Mouse (Mus musculus) left cerebral cortex, adult 9 months (tissue): ENCODE data around the gene Psg20.
"Not testable (repeated sequence)": the region's sequence is repeated elsewhere in the genome, so short reads cannot be mapped to it uniquely, and the experiment has no call there.

Source experiments
- DNase-seq, 2 experiments: peaks; one replicate each; pipeline ENCODE4 v3.0.0; 2022; ENCODE audit warnings: low spot score in 2 of 2

Gene Psg20

DNA sequence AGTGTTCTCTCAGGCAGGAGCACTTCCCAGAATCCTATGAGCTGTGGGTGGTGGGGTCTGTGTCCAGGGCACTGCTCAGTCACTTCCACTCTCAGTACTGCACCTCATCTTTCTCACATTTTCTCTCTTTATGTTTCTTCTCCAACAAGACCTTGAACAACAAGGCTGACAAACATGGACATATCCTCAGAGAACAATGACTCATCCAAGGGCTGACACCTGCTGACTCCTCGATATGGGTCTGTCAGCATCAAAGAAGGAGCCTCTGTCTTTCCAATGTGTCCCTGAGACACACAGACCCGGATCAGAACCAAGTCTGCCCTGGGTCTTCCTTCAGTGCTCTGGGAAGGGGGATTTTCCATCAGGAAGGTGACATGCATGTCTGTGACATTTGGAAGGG is at the start of gene Psg20:
Psg20 (minus strand) TSS at position 101 of the 400 bp plus-strand sequence.
- no peak for DNase-seq

DNA sequence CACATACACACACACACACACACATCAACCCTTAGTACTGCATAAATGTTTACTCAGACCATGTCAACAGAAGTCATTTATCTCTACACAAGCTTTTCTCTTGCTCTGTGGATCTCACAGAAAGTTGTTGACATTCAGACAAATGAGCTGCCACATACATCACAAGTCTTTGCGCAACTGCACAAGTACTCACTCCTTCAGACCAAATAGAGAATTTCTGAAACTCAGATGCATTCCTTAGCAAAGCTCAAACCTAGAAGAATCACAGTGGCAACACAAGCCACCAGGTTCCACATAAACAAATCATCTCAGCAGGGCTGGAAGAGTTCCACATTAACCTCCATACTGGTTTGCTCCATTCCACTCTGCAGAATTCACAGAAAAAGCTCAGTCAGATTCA is 48.5 kb upstream of the Psg20 start:
- DNase-seq = no peak

DNA sequence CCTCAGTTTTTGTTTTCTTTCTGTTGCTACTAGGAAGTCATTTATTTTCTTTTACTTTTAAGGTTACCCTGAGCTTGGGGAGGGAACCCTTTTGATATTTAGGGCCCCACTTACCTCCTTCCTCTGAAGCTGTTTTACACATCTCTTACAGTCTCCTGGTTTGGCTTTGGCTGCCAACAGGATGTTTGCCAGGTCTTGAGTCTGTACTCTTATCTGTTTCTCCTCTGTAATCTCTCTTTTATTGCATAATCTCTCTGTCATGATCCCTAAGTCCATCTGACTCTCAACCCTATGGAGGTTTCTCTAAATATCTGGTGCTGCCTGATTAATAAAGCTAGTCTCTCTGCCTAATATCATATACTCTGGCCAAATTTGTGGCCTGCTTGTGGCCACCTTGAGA is 47.1 kb upstream of the Psg20 start:
- no peak for DNase-seq

DNA sequence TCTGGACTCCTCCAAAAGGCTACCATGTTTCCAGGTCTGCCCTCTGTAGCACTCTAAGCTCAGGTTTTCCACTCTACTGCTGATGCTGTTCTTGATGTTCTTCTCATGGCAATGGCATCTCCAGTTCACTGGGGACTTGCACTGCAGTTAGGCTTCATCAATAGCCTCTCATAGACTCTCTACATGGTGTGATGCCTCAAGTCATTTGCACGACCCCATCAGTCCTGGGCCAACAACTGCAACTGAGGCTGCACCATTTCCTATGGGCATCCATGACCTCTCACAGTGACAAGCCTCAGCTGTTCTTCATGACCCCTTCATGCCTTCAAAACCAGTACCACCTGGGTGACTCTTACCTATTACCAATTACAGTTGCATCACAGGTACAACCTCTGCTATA is 42.4 kb upstream of the Psg20 start:
- DNase-seq = no peak

DNA sequence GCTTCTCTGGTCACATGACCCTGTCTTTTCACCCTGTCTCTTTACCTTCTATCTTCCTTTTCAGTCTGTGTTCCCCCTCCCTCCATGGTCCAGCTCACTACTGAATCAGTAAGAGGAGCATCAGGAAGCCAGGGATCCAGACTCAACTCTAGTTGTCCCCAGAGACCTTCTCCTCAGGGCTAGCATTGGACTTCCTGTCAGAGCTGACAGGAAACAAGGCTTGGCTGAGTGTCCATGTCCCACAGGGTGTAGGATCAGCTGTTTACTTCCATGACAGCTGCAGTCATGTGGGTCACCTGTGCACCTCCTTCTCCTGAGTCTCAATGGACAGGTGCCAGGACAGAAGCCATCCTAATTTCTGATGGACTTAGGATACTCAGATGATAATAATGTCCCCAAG is 39.9 kb upstream of the Psg20 start:
- not testable (repeated sequence) for DNase-seq

DNA sequence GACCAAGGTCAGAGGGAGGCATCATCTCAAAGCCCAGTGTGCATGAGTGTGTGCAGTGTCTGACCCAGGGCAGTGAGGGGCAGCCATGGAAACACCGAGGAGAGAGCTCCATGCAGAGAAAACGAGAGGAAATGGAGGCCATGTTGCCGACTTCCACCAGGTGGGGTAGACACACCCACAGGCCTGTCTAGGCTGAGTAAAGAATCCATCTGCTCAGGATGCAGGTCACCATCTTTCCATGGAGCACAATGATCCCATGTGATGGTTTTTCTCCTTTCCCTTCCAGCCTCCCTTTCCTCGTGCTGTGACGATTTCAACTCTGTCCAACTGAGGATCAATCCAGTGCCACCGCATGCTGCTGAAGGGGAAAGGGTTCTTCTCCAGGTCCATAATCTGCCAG is 38.0 kb upstream of the Psg20 start:
- DNase-seq = no peak

DNA sequence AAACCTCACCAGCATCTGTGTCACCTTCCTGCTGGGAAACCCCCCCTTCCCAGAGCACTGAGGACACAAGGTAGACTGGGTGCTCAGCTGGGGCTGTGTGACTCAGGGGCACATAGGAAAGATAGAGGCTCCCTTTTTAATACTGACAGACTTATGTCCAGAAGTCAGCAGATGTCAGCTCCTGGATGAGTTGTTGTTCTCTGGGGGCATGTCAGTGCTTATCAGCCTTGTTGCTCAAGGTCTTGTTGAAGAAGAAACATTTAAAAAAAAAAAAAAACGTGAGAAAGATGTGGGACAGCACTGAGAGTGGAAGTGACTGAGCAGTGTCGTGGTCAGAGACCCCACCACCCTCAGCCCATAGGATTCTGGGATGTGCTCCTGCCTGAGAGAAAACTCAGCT is 31.8 kb upstream of the Psg20 start, which contains the start of gene Psg22:
Psg22 (plus strand) TSS at position 301 of the 400 bp plus-strand sequence.
- no peak for DNase-seq

DNA sequence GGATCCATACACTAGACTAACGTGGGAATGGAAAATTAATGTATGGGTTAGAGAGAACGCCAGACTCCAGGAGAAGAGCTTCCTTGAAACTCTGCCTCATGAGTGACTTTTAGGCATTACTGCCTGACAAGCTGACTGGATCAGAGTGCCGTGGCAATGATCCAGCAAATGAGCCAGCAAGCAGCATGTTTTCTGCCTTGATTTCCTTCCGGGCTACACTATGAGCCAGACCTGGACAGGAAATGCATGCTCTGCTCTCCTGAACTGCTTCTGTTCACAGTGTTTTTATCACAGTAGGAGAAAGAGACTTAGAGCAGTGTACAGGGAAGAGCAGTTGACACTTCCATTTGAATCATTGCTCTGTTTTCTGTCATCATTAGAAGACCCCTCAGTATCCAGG is 29.6 kb upstream of the Psg20 start:
- no peak for DNase-seq

DNA sequence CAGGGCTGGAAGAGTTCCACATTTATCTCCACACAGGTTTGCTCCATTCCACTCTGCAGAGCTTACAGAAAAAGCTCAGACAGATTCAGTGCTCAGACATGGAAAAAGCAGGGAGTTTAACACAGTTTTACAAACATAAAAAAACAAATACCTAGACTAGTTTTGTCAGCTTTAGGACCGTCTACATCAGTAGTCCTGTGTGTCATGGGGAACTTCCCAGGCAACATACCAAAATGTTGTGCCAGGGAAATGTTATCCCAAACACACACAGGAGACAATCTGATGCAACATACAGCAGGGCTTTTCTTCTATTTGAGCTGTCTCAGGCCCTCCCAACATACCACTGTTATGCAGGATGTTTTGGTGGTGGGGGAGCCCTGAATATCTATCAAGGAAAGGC is 24.9 kb upstream of the Psg20 start:
- no peak for DNase-seq

DNA sequence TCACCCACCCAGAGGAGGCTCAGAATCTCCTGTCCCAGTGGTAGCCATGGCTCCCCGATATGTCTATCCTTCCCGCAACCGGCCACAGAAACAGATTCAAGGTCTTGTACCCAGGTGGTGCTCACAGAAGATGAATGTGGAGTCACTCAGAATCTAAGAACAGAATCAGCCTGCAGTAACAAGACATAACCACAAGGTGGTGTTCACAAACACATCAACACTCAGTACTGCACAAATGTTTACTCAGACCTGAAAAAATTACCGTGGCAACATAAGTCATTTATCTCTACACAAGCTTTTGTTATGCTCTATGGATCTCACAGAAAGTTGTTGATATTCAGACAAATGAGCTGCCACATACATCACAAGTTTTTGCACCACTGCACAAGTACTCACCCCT is 24.3 kb upstream of the Psg20 start:
- not testable (repeated sequence) for DNase-seq

DNA sequence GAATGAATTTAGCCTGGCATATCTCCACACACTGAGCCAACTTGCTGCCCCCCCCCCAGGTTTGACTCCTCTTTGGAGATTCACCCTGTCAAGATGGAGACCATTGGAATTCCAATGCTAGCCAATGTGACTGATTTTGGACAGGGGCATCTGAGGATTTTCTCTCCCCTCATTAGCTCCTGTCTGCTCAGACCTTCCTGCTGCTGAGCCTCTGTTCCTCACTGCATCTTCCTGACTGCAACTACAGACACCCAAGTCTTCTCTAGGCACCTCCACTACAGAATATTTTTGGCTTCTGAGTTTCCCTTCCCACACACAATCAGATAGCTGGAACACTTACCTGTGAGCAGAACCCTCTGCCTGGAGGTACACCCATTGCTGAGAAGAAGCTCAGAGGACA is 399 bp downstream of the Psg20 start:
- DNase-seq = no peak

DNA sequence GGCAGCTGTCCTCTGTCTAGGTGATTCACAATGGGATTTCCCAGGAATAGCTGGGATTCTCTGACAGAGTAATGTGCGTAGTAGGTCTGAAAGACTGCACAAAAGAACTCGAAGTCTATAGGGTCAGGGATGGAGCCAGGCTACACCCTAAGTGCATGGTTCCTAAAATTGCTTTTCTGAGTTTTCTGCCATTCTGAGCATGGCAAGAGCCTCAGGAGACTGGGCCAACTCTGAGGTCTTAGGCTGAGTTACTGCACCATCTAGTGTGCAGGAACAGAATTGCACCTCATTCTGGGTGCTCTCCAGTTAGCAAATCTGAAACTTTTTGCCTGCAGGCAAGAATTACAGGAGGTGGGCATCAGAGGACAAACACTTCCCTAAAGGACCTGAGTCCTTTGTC is 6.2 kb downstream of the Psg20 start:
- DNase-seq = peak in 1 of 2 experiments; percentile 5

DNA sequence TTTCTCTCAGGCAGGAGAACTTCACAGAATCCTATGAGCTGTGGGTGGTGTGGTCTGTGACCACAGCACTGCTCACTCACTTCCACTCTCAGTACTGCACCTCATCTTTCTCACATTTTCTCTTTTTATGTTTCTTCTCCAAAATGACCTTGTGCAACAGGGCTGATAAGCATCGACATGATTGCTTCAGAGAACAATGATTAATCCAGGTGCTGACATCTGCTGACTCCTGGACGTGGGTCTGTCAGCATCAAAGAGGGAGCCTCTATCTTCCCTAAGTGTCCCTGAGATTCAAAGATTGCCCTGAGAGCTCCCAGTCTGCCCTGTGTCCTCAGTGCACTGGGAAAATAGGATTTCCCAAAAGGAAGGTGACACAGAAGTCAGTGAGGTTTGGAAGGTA is 29.4 kb downstream of the Psg20 start, which contains the start of gene Psg21:
Psg21 (minus strand) TSS at position 101 of the 400 bp plus-strand sequence.
- DNase-seq = not testable (repeated sequence)

DNA sequence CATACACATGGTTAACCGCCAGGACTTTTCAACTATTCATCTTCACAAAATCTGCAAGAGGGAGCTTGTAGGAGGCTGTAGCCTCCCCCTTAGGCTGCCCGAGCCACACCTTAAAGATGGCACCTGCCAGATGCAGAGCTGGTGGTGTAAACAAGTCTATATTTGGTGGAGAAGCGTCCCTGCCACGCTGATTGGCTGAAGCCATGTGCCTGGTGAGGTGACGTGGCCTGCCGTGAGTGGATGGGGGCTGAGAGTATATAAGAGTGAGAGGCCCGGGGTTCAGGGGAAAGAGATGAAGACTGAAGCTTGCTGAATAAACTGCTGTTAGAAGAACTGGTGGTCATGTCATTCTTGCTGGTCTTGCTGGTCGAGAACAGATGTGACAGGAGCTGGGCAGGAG is 59.1 kb downstream of the Psg20 start:
- DNase-seq = not testable (repeated sequence)
